Mouse (Mus musculus): ENCODE results near the gene Tox2.

DNA sequence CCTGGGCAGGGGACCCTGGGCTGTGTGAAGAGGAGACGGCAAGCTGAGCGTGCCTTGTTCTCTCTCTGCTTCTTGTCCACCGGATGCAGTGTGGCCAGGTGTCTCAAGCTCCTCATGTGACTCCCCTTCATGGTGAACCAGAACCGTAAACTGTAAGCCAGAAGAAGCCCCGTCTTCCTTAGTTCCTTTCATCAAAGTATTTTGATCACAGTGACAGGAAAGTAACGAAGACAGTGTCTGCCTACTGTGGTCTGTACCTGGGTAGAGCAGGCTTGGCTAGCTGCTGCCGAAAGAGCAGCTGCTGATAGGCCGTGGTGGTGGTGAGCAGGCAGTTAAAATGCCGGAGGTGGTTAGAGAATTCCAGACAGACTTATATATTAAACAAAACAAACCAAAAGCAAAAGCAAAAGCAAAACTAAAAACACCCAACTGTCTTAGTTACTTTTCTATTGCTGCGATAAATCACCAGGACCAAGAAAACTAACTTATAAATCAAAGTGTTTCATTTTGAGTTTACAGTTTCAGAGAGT is 38.4 kb upstream of the Tox2 start:
- TF ChIP-seq CTCF (IDR thresholded peaks at IDR 0.05; ENCODE audit: extremely low read depth, insufficient read depth, low read length) (no peak), POLR2A (IDR thresholded peaks at IDR 0.05; ENCODE audit: extremely low read depth, insufficient read depth, low read length) (no peak)
